Mouse (Mus musculus) limb, embryonic 13.5 days (tissue): ENCODE data around the gene Rptor. TPM values are rescaled to one million over a fixed set of nuclear protein-coding genes. Genes with fewer than 3 reads are reported as not detected.

Source experiments
- ATAC-seq: fragments of 200-750 bp; cut with Nextera tagmentation; 2 replicates; pipeline ENCODE4 v1.8.0; 2017; ENCODE audit warnings: low read depth, moderate number of reproducible peaks, moderate TSS enrichment; ENCODE audit not compliant: low FRiP score
- H3K27ac ChIP-seq: fragments of 300-500 bp; sonication (generic); 2 replicates; pipeline ENCODE4 v1.5.1; 2015; ENCODE audit warnings: inconsistent platforms, mild to moderate bottlenecking, moderate library complexity
- H3K27me3 ChIP-seq: fragments of 300-500 bp; sonication (generic); 2 replicates; pipeline ENCODE4 v1.6.1; 2015; ENCODE audit warnings: mild to moderate bottlenecking, inconsistent platforms
- H3K36me3 ChIP-seq: fragments of 300-500 bp; sonication (generic); 2 replicates; pipeline ENCODE4 v1.6.1; 2015; ENCODE audit warnings: inconsistent platforms, mild to moderate bottlenecking, moderate library complexity
- H3K4me1 ChIP-seq: fragments of 300-500 bp; sonication (generic); 2 replicates; pipeline ENCODE4 v1.6.1; 2015; ENCODE audit warnings: inconsistent platforms
- H3K4me2 ChIP-seq: fragments of 300-500 bp; sonication (generic); replicated peaks from 2 replicates; pipeline ENCODE4 v1.6.1; 2015; ENCODE audit warnings: inconsistent platforms, mild to moderate bottlenecking, moderate library complexity
- H3K4me3 ChIP-seq: fragments of 300-500 bp; sonication (generic); 2 replicates; pipeline ENCODE4 v1.5.1; 2015; ENCODE audit warnings: moderate library complexity, mild to moderate bottlenecking, inconsistent platforms
- H3K9ac ChIP-seq: fragments of 300-500 bp; sonication (generic); 2 replicates; pipeline ENCODE4 v1.6.1; 2015; ENCODE audit warnings: mild to moderate bottlenecking, inconsistent platforms
- H3K9me3 ChIP-seq: fragments of 300-500 bp; sonication (generic); 2 replicates; pipeline ENCODE4 v1.6.1; 2016; ENCODE audit warnings: inconsistent platforms
- WGBS: fragments of 180-500 bp; shearing (Covaris S2); methylation state at CpG from one replicate; pipeline ENCODE4 v1.1.7; 2015; 5-methylcytosine and 5-hydroxymethylcytosine counted together
- polyA plus RNA-seq: library from polyadenylated mRNA; unstranded; fragments of >200 nt; fragmentation: Nextera tagmentation; extraction: Ambion mirVana; gene quantifications from 2 replicates; pipeline ENCODE4 v1.2.1, GENCODE M21; 2015

Gene Rptor
- polyA plus RNA-seq, 1 experiment from 2014 or later = 11.2 TPM

- no peak overlapping the region for H3K4me2 ChIP-seq
- no peak for ATAC-seq
- no peak overlapping the region for H3K27ac ChIP-seq
- peaks cover 31% of the 10 kb centered on the region for H3K36me3 ChIP-seq
- H3K9me3 ChIP-seq = no peaks in the 10 kb centered on the region
- no peaks in the 10 kb centered on the region for H3K27me3 ChIP-seq
- H3K4me3 ChIP-seq = no peak overlapping the region
- H3K9ac ChIP-seq = no peak overlapping the region
- H3K4me1 ChIP-seq = no peaks in the 10 kb centered on the region
- WGBS = 89% methylated on average over 12 of the region's 12 CpGs
Measured at GRCm38 (mm10) chr11:119784672-119785341, 182.1 kb downstream of the Rptor start.

GRCm38 (mm10) chr11:119785661-119786384 is 183.1 kb downstream of the Rptor start:
- 91% methylated on average over 7 of the region's 7 CpGs for WGBS
- ATAC-seq = no peak

GRCm38 (mm10) chr11:119786385-119786880 is 183.7 kb downstream of the Rptor start:
- Histone ChIP-seq H3K9me3 (no peaks in the 10 kb centered on the region), H3K4me1 (no peaks in the 10 kb centered on the region), H3K9ac (no peak overlapping the region), H3K27ac (no peak overlapping the region), H3K36me3 (peaks cover 17% of the 10 kb centered on the region; the same call in 1 of the 2 replicates), H3K27me3 (no peaks in the 10 kb centered on the region), H3K4me3 (no peak overlapping the region), H3K4me2 (no peak overlapping the region)
- 89% methylated on average over 8 of the region's 8 CpGs for WGBS
- no peak for ATAC-seq

More at GRCm38 (mm10) chr11:119785661-119786384, 183.1 kb downstream of the Rptor start:
- Histone ChIP-seq H3K36me3 (peaks cover 23% of the 10 kb centered on the region), H3K9me3 (no peaks in the 10 kb centered on the region), H3K27ac (no peak overlapping the region), H3K4me2 (no peak overlapping the region), H3K4me3 (no peak overlapping the region), H3K27me3 (no peaks in the 10 kb centered on the region), H3K4me1 (no peaks in the 10 kb centered on the region), H3K9ac (no peak overlapping the region)

GRCm38 (mm10) chr11:119788488-119788887 is 185.8 kb downstream of the Rptor start:
- ATAC-seq = no peak
- WGBS = 70% methylated on average over 7 of the region's 7 CpGs
- H3K9ac ChIP-seq = no peak overlapping the region

GRCm38 (mm10) chr11:119788919-119789713 is 186.4 kb downstream of the Rptor start:
- ATAC-seq = no peak
- 73% methylated on average over 3 of the region's 3 CpGs for WGBS

More at GRCm38 (mm10) chr11:119788488-119788887, 185.8 kb downstream of the Rptor start:
- Histone ChIP-seq H3K27ac (no peak overlapping the region), H3K4me3 (no peak overlapping the region), H3K27me3 (no peaks in the 10 kb centered on the region), H3K36me3 (peaks cover 9% of the 10 kb centered on the region; the same call in 1 of the 2 replicates), H3K4me1 (peaks cover 14% of the 10 kb centered on the region), H3K9me3 (no peaks in the 10 kb centered on the region), H3K4me2 (no peak overlapping the region)

GRCm38 (mm10) chr11:119791923-119792564 is 189.3 kb downstream of the Rptor start:
- Histone ChIP-seq H3K27ac (no peak overlapping the region), H3K9ac (no peak overlapping the region), H3K4me3 (no peak overlapping the region), H3K36me3 (0 out of 2 replicates have a peak, but pooled peaks cover 6% of the 10 kb centered on the region), H3K4me1 (peaks cover 34% of the 10 kb centered on the region), H3K4me2 (no peak overlapping the region), H3K27me3 (no peaks in the 10 kb centered on the region), H3K9me3 (no peaks in the 10 kb centered on the region)
- no peak for ATAC-seq
- WGBS = 76% methylated on average over 10 of the region's 10 CpGs

More at GRCm38 (mm10) chr11:119788919-119789713, 186.4 kb downstream of the Rptor start:
- peaks cover 20% of the 10 kb centered on the region for H3K4me1 ChIP-seq
- H3K36me3 ChIP-seq = peaks cover 9% of the 10 kb centered on the region; the same call in 1 of the 2 replicates
- no peaks in the 10 kb centered on the region for H3K9me3 ChIP-seq
- H3K27me3 ChIP-seq = no peaks in the 10 kb centered on the region
- H3K9ac ChIP-seq = no peak overlapping the region
- no peak overlapping the region for H3K4me3 ChIP-seq
- H3K27ac ChIP-seq = no peak overlapping the region
- no peak overlapping the region for H3K4me2 ChIP-seq

- ATAC-seq = no peak
- Histone ChIP-seq H3K36me3 (no peaks in the 10 kb centered on the region), H3K4me1 (peaks cover 41% of the 10 kb centered on the region), H3K4me3 (no peak overlapping the region), H3K27me3 (no peaks in the 10 kb centered on the region), H3K9me3 (no peaks in the 10 kb centered on the region), H3K27ac (no peak overlapping the region), H3K4me2 (no peak overlapping the region), H3K9ac (no peak overlapping the region)
- WGBS = 42% methylated on average over 6 of the region's 6 CpGs
Measured at GRCm38 (mm10) chr11:119793378-119793777, 190.7 kb downstream of the Rptor start.

GRCm38 (mm10) chr11:119794020-119794419 is 191.3 kb downstream of the Rptor start:
- ATAC-seq = no peak
- H3K9ac ChIP-seq = no peak overlapping the region
- WGBS = 97% methylated on average over 1 of the region's 1 CpGs
- H3K4me3 ChIP-seq = no peak overlapping the region
- no peaks in the 10 kb centered on the region for H3K27me3 ChIP-seq
- no peak overlapping the region for H3K27ac ChIP-seq
- H3K4me1 ChIP-seq = peaks cover 48% of the 10 kb centered on the region
- no peaks in the 10 kb centered on the region for H3K36me3 ChIP-seq
- no peaks in the 10 kb centered on the region for H3K9me3 ChIP-seq
- H3K4me2 ChIP-seq = no peak overlapping the region

GRCm38 (mm10) chr11:119794671-119795070 is 192.0 kb downstream of the Rptor start:
- Histone ChIP-seq H3K4me2 (no peak overlapping the region), H3K9ac (no peak overlapping the region), H3K4me1 (peaks cover 54% of the 10 kb centered on the region), H3K36me3 (no peaks in the 10 kb centered on the region), H3K4me3 (no peak overlapping the region), H3K27ac (no peak overlapping the region), H3K9me3 (no peaks in the 10 kb centered on the region), H3K27me3 (no peaks in the 10 kb centered on the region)
- ATAC-seq = no peak
- 67% methylated on average over 6 of the region's 6 CpGs for WGBS

- Histone ChIP-seq H3K36me3 (no peaks in the 10 kb centered on the region), H3K9ac (no peak overlapping the region), H3K9me3 (no peaks in the 10 kb centered on the region), H3K4me1 (peaks cover 62% of the 10 kb centered on the region), H3K4me3 (no peak overlapping the region), H3K27me3 (no peaks in the 10 kb centered on the region), H3K27ac (peak overlapping the region; percentile 28; the same call in 1 of the 2 replicates), H3K4me2 (no peak overlapping the region)
- 30% methylated on average over 7 of the region's 7 CpGs for WGBS
- no peak; the same call in 1 of the 2 replicates for ATAC-seq
Measured at GRCm38 (mm10) chr11:119796406-119796805, 193.7 kb downstream of the Rptor start.

GRCm38 (mm10) chr11:119796846-119797245 is 194.1 kb downstream of the Rptor start:
- no peak overlapping the region for H3K4me3 ChIP-seq
- peaks cover 62% of the 10 kb centered on the region for H3K4me1 ChIP-seq
- H3K27ac ChIP-seq = peak overlapping the region; percentile 28; the same call in 1 of the 2 replicates
- H3K9ac ChIP-seq = no peak overlapping the region
- no peaks in the 10 kb centered on the region for H3K36me3 ChIP-seq
- no peaks in the 10 kb centered on the region for H3K9me3 ChIP-seq
- ATAC-seq = no peak
- H3K27me3 ChIP-seq = no peaks in the 10 kb centered on the region
- WGBS = 76% methylated on average over 7 of the region's 7 CpGs
- H3K4me2 ChIP-seq = no peak overlapping the region
